Comparison of ENCODE assay signal across 9 mouse cellular contexts in genomic region chr4:155653451-155654182, GRCm38 (mm10). TPM values are rescaled to one million over a fixed set of nuclear protein-coding genes. Genes with fewer than 3 reads are reported as not detected.
DNase-seq lines count a peak whose midpoint lies in the region; ATAC-seq and TF ChIP-seq lines count a peak whose summit lies in the region.
"Had no signal": no experiment of that assay in that cellular context is flagged by ENCODE, and none has a peak within 500 bp of the region (broad histone marks: within the 10 kb centered on the region; RNA-seq: fewer than 3 reads in every experiment).

No protein-coding gene starts in this region.

- TF ChIP-seq POLR2A in bone marrow macrophage, adult 2 months (IDR thresholded peaks at IDR 0.05; ENCODE audit: borderline replicate concordance, low read depth, low read length) = no peak

- H3K36me3 ChIP-seq in forebrain, embryonic 13.5 days (ENCODE audit: poor library complexity, severe bottlenecking) = peaks cover 61% of the 10 kb centered on the region
- peaks cover 46% of the 10 kb centered on the region for H3K36me3 ChIP-seq in intestine, embryonic 14.5 days (ENCODE audit: control insufficient read depth, insufficient read depth, low read length)
- peaks cover 15% of the 10 kb centered on the region; the same call in 1 of the 2 replicates for H3K36me3 ChIP-seq in stomach, postnatal 0 days (ENCODE audit: control insufficient read depth, insufficient read depth, low read length)

- H3K27me3 ChIP-seq in forebrain, embryonic 13.5 days = peaks cover 61% of the 10 kb centered on the region
- H3K27me3 ChIP-seq in intestine, embryonic 14.5 days (replicated peaks; ENCODE audit: control insufficient read depth, insufficient read depth, low read length) = peaks cover 28% of the 10 kb centered on the region
- H3K27me3 ChIP-seq in stomach, postnatal 0 days (ENCODE audit: control insufficient read depth, insufficient read depth, low read length) = no peaks in the 10 kb centered on the region

- H3K4me1 ChIP-seq in bone marrow macrophage, adult 2 months (ENCODE audit: control insufficient read depth, insufficient read depth, low read length) = peaks cover 5% of the 10 kb centered on the region; the same call in 1 of the 2 replicates
- peaks cover 34% of the 10 kb centered on the region for H3K4me1 ChIP-seq in forebrain, embryonic 13.5 days
- peaks cover 32% of the 10 kb centered on the region for H3K4me1 ChIP-seq in intestine, embryonic 14.5 days (replicated peaks; ENCODE audit: control insufficient read depth, insufficient read depth, low read length)
- H3K4me1 ChIP-seq in stomach, postnatal 0 days (replicated peaks; ENCODE audit: control insufficient read depth, insufficient read depth) = peaks cover 11% of the 10 kb centered on the region

- peak overlapping the region; percentile 61 for H3K9ac ChIP-seq in forebrain, embryonic 13.5 days
- peak overlapping the region; percentile 60; the same call in 1 of the 2 replicates for H3K9ac ChIP-seq in intestine, embryonic 14.5 days (ENCODE audit: low read length)
- peak overlapping the region; percentile 78 for H3K9ac ChIP-seq in stomach, postnatal 0 days (ENCODE audit: low read length)

- peak overlapping the region; percentile 59 for H3K4me2 ChIP-seq in forebrain, embryonic 13.5 days
- peak overlapping the region; percentile 53 for H3K4me2 ChIP-seq in intestine, embryonic 14.5 days (ENCODE audit: low read length)
- H3K4me2 ChIP-seq in stomach, postnatal 0 days (replicated peaks; ENCODE audit: low read depth) = peak overlapping the region; percentile 82

- H3K4me3 ChIP-seq in layer of hippocampus, adult 2 months = peak overlapping the region; percentile 50
- H3K4me3 ChIP-seq in bone marrow macrophage, adult 2 months (ENCODE audit: insufficient read depth, low read length) = peak overlapping the region; percentile 31
- peak overlapping the region; percentile 30 for H3K4me3 ChIP-seq in forebrain, embryonic 13.5 days
- peak overlapping the region; percentile 42 for H3K4me3 ChIP-seq in intestine, embryonic 14.5 days (ENCODE audit: low read depth, low read length)
- peak overlapping the region; percentile 50 for H3K4me3 ChIP-seq in stomach, postnatal 0 days (ENCODE audit: low read depth, low read length)

- DNase-seq in layer of hippocampus, adult 2 months (ENCODE audit: low spot score in 2 of 2) = peak in 1 of 2 experiments; percentile 25
- DNase-seq in layer of hippocampus, postnatal 14 days (ENCODE audit: low spot score in 2 of 2) = no peak
- peak; percentile 79 for DNase-seq in intestine, embryonic 14.5 days (ENCODE audit: low spot score)
- DNase-seq in lung, postnatal 14 days = peak; percentile 28
- DNase-seq in stomach, postnatal 0 days (ENCODE audit: low spot score) = peak; percentile 55
- DNase-seq in frontal cortex, postnatal 25 days (ENCODE audit: low spot score in 2 of 2) = no peak

- no peak; the same call in 1 of the 2 replicates for ATAC-seq in forebrain, embryonic 13.5 days
- no peak for ATAC-seq in intestine, embryonic 14.5 days (replicated peaks; ENCODE audit: low FRiP score, low TSS enrichment, low read depth)
- no peak for ATAC-seq in stomach, postnatal 0 days (ENCODE audit: low FRiP score, low TSS enrichment)

- WGBS in forebrain, embryonic 13.5 days = 2% methylated on average over 31 of the region's 31 CpGs
- WGBS in intestine, embryonic 14.5 days = 2% methylated on average over 31 of the region's 31 CpGs
- WGBS in stomach, postnatal 0 days = 1% methylated on average over 31 of the region's 31 CpGs

- H3K27ac ChIP-seq in layer of hippocampus, adult 2 months = 0 out of 2 replicates have a peak overlapping the region, but pooled peaks have one; percentile 23
- no peak overlapping the region for H3K27ac ChIP-seq in bone marrow macrophage, adult 2 months (ENCODE audit: insufficient read depth, low read depth, low read length)
- H3K27ac ChIP-seq in forebrain, embryonic 13.5 days = no peak overlapping the region
- H3K27ac ChIP-seq in intestine, embryonic 14.5 days (ENCODE audit: low read depth) = no peak overlapping the region
- peak overlapping the region; percentile 89 for H3K27ac ChIP-seq in stomach, postnatal 0 days (replicated peaks)
- H3K27ac ChIP-seq: macrophage had no signal

- no peak for TF ChIP-seq EP300 in stomach, postnatal 0 days (optimal IDR thresholded peaks at IDR 0.05)

- H3K9me3 ChIP-seq in forebrain, embryonic 13.5 days (replicated peaks) = no peaks in the 10 kb centered on the region
- no peaks in the 10 kb centered on the region for H3K9me3 ChIP-seq in intestine, embryonic 14.5 days (ENCODE audit: control insufficient read depth, low read length)
- no peaks in the 10 kb centered on the region for H3K9me3 ChIP-seq in stomach, postnatal 0 days (ENCODE audit: control insufficient read depth, low read length)

- TF ChIP-seq CTCF in layer of hippocampus, adult 2 months (conservative IDR thresholded peaks at IDR 0.05) = peak; percentile 38
- TF ChIP-seq CTCF in bone marrow macrophage, adult 2 months (IDR thresholded peaks at IDR 0.05; ENCODE audit: low read depth, low read length) = no peak
- peak; percentile 61 for TF ChIP-seq CTCF in stomach, postnatal 0 days (IDR thresholded peaks at IDR 0.05; ENCODE audit: low read depth)

RNA-seq across cellular contexts. Expression of gene Mmp23, which starts 0.4 kb away (rescaled TPM):
- total RNA-seq in layer of hippocampus, adult 2 months (2021) = 1 to 10 TPM; 2.7 to 3.4 TPM
- 1 to 10 TPM; 1.5 to 4.7 TPM for total RNA-seq in layer of hippocampus, postnatal 14 days (2021)
- polyA plus RNA-seq in bone marrow macrophage, adult 2 months (2012; ENCODE audit: insufficient read depth, insufficient read length, missing spikeins) = 0.64 and 1.9 TPM in 2 replicates
- polyA plus RNA-seq in forebrain, embryonic 13.5 days (2015; fragmentation: Nextera tagmentation; extraction: Ambion mirVana) = 1.6 and 2.1 TPM in 2 replicates
- 30.3 and 31.1 TPM in 2 replicates for polyA plus RNA-seq in intestine, embryonic 14.5 days (2014; fragmentation: Nextera tagmentation; extraction: Ambion mirVana)
- 87.9 and 89.3 TPM in 2 replicates for polyA plus RNA-seq in stomach, postnatal 0 days (2015; fragmentation: Nextera tagmentation; extraction: Ambion mirVana)
- polyA plus RNA-seq: macrophage had no signal

RNA-seq across cellular contexts. Expression of gene Gm10563, which starts 8.4 kb away (rescaled TPM):
- total RNA-seq in layer of hippocampus, adult 2 months (2021) = not detected
- total RNA-seq in layer of hippocampus, postnatal 14 days (2021) = not detected
- not detected in 2 replicates for polyA plus RNA-seq in bone marrow macrophage, adult 2 months (2012; ENCODE audit: insufficient read depth, insufficient read length, missing spikeins)
- not detected in 2 replicates for polyA plus RNA-seq in forebrain, embryonic 13.5 days (2015; fragmentation: Nextera tagmentation; extraction: Ambion mirVana)
- polyA plus RNA-seq in intestine, embryonic 14.5 days (2014; fragmentation: Nextera tagmentation; extraction: Ambion mirVana) = not detected in 2 replicates
- polyA plus RNA-seq in stomach, postnatal 0 days (2015; fragmentation: Nextera tagmentation; extraction: Ambion mirVana) = not detected in 2 replicates
- polyA plus RNA-seq: macrophage had no signal

RNA-seq across cellular contexts. Expression of gene Mib2, which starts 15.4 kb away (rescaled TPM):
- total RNA-seq in layer of hippocampus, adult 2 months (2021) = 100 to 1,000 TPM; 111 to 114 TPM
- total RNA-seq in layer of hippocampus, postnatal 14 days (2021) = 10 to 100 TPM; 86.7 to 87.7 TPM
- 39.9 and 48.7 TPM in 2 replicates for polyA plus RNA-seq in bone marrow macrophage, adult 2 months (2012; ENCODE audit: insufficient read depth, insufficient read length, missing spikeins)
- polyA plus RNA-seq in forebrain, embryonic 13.5 days (2015; fragmentation: Nextera tagmentation; extraction: Ambion mirVana) = 29.8 and 35.2 TPM in 2 replicates
- polyA plus RNA-seq in intestine, embryonic 14.5 days (2014; fragmentation: Nextera tagmentation; extraction: Ambion mirVana) = 17.4 and 19.7 TPM in 2 replicates
- polyA plus RNA-seq in stomach, postnatal 0 days (2015; fragmentation: Nextera tagmentation; extraction: Ambion mirVana) = 10.5 and 11.0 TPM in 2 replicates

RNA-seq across cellular contexts. Expression of gene Cdk11b, which starts 29.0 kb away (rescaled TPM):
- total RNA-seq in layer of hippocampus, adult 2 months (2021) = 10 to 100 TPM; 43.6 to 48.8 TPM
- 10 to 100 TPM; 45.4 to 50.7 TPM for total RNA-seq in layer of hippocampus, postnatal 14 days (2021)
- 102 and 117 TPM in 2 replicates for polyA plus RNA-seq in bone marrow macrophage, adult 2 months (2012; ENCODE audit: insufficient read depth, insufficient read length, missing spikeins)
- polyA plus RNA-seq in forebrain, embryonic 13.5 days (2015; fragmentation: Nextera tagmentation; extraction: Ambion mirVana) = 75.5 and 77.9 TPM in 2 replicates
- 48.7 and 52.6 TPM in 2 replicates for polyA plus RNA-seq in intestine, embryonic 14.5 days (2014; fragmentation: Nextera tagmentation; extraction: Ambion mirVana)
- polyA plus RNA-seq in stomach, postnatal 0 days (2015; fragmentation: Nextera tagmentation; extraction: Ambion mirVana) = 39.5 and 46.9 TPM in 2 replicates

RNA-seq across cellular contexts. Expression of gene Fndc10, which starts 40.5 kb away (rescaled TPM):
- total RNA-seq in layer of hippocampus, adult 2 months (2021) = 10 to 100 TPM; 26.5 to 27.9 TPM
- 10 to 100 TPM; 22.5 to 26.4 TPM for total RNA-seq in layer of hippocampus, postnatal 14 days (2021)
- polyA plus RNA-seq in bone marrow macrophage, adult 2 months (2012; ENCODE audit: insufficient read depth, insufficient read length, missing spikeins) = 1.0 and 1.6 TPM in 2 replicates
- 1.9 and 2.3 TPM in 2 replicates for polyA plus RNA-seq in forebrain, embryonic 13.5 days (2015; fragmentation: Nextera tagmentation; extraction: Ambion mirVana)
- polyA plus RNA-seq in intestine, embryonic 14.5 days (2014; fragmentation: Nextera tagmentation; extraction: Ambion mirVana) = 2.0 and 3.1 TPM in 2 replicates
- 9.6 and 11.0 TPM in 2 replicates for polyA plus RNA-seq in stomach, postnatal 0 days (2015; fragmentation: Nextera tagmentation; extraction: Ambion mirVana)

Comparison
In these comparisons a context has a peak if more than half of its experiments do, and no peak if none do; other contexts are left out.
1. DNase-seq: peak in intestine, embryonic 14.5 days (single experiment), lung, postnatal 14 days (single experiment) and stomach, postnatal 0 days (single experiment); none in layer of hippocampus, postnatal 14 days (0 of 2) and frontal cortex, postnatal 25 days (0 of 2).
2. H3K27ac ChIP-seq: peak in layer of hippocampus, adult 2 months (single experiment) and stomach, postnatal 0 days (single experiment); none in bone marrow macrophage, adult 2 months (single experiment), forebrain, embryonic 13.5 days (single experiment) and intestine, embryonic 14.5 days (single experiment).
3. RNA of gene Mmp23, which starts 0.4 kb away (polyA plus RNA-seq): 87.9 to 89.3 TPM in stomach, postnatal 0 days and 30.3 to 31.1 TPM in intestine, embryonic 14.5 days; 1.6 to 2.1 TPM in forebrain, embryonic 13.5 days and 0.64 to 1.9 TPM in bone marrow macrophage, adult 2 months; every median in the first group is over 10 times any median in the second.
4. Peak in every context shown above with its lines, with median percentiles within 50 percentile points of each other: H3K4me3 ChIP-seq, H3K4me2 ChIP-seq and H3K9ac ChIP-seq.